Mouse (Mus musculus) kidney, postnatal 36 days (tissue): ENCODE results near the gene Osr1.

Experiments used
- DNase-seq, 2 experiments: peaks; one replicate each; pipeline ENCODE4 v3.0.0; 2021 to 2022; ENCODE audit warnings: mixed read lengths in 2 of 2

Osr1 gene

DNA sequence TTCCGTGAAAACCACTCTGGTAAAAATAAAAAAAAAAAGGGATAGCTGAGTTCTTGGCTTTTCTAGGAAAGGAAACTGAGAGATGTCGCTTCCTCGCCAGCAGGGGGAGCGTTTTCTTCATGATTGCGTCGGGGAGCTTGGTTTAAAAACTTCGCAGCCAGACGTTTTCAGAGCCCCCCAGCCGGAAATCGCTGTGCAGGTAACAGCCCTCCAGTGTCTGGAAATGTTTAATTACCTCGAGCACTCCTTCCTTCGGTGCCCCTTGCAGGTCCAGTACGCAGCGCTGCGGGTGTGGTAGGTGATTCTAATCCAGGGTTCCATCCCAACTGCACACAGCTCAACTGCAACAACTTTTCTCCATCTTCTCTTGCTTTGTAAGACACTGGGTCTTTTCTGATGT, at the start of gene Osr1:
Osr1 (plus strand) TSS at position 146 of the 400 bp plus-strand sequence.
- DNase-seq: peak; percentile 46 to 85

- DNase-seq: no peak
Measured at GRCm38 (mm10) chr12:9550328-9550727, 19.6 kb upstream of the Osr1 start.

- no peak for DNase-seq
Measured at GRCm38 (mm10) chr12:9564956-9565355, 5.0 kb upstream of the Osr1 start.

DNA sequence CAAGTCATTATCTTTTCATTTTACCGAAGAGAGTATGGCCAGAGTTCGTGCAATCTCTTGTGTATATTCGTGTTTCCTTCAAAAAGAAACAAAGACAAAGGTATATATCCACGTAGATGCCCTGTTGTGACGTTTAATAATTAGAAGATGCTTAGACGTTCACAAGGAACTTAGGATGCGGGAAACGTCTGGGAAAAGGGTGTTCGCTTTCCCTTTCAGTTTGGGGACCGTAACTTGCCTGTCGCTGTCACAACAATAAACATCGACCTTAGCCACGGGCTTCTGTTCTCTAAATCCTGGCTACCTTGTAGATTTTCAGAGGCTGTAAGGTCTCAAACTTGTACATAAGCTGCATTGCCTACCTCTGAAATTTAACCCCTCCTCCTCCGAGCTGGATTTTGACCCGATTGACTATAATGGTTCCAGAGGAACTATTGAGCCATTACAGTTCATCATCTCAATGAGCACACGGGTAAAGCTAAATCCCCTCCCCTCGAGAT, 630 bp downstream of the Osr1 start:
- no peak for DNase-seq

GRCm38 (mm10) chr12:9571276-9571940, 1.5 kb downstream of the Osr1 start:
- no peak for DNase-seq

- DNase-seq: no peak
Measured at GRCm38 (mm10) chr12:9572022-9572421, 2.1 kb downstream of the Osr1 start.

GRCm38 (mm10) chr12:9573682-9574081, 3.8 kb downstream of the Osr1 start:
- no peak for DNase-seq

DNA sequence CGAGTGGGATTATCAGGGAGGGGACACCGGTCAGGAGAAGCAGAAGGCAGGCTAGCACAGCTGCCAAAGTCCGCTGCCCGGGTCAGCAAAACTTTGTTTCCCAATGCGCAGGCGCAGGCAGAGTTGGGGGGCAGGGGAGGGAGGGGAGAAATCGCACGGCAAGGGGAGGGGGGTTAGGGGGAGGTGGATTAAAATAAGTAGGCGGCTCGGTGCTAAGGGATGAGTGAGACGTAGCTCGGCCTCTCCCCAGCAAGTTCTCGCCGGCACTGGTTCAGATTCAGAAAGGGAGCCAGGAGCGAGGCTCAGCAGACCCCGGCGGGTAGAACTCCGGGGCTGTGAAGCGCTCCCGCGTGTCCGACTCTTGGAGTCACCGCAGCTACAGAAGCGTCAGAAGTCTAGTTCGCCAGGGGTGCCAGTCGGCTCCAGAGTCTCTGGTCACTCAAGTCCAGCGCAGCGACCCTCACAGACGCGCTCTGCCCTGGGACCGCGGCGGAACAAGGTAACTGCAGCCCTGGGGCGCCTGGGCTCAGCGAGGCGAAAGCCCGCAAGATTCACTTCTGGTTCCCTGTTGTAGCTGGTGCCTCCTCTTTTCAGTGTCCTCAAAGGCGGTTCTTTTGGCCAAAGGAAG, 4.4 kb downstream of the Osr1 start:
- DNase-seq: peak; percentile 55 to 68

- DNase-seq: no peak
Measured at GRCm38 (mm10) chr12:9575158-9576042, 5.5 kb downstream of the Osr1 start.

GRCm38 (mm10) chr12:9576043-9576538, 6.2 kb downstream of the Osr1 start:
- no peak for DNase-seq

DNA sequence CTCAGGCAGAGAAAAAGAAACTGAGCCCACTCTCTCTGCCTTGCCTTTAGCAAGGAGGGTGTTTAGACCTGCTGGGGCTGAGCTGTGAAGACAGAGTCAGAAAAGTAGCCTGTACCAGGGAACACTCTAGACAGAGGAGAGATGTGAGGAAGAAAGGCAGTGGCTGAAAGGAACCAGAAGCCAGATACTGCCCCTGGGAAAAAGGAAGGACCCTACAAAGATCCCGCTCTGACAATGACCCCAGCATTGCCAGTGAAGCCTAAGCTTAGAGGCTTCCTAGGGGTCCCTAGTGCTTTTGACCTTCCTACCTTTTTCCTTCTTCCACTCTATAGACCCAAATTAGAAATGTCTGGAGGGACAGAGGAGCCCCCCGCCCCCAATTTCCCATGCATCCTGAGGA, 7.7 kb downstream of the Osr1 start:
- DNase-seq: no peak

GRCm38 (mm10) chr12:9578591-9578990, 8.7 kb downstream of the Osr1 start:
- no peak for DNase-seq

- DNase-seq: no peak
Measured at GRCm38 (mm10) chr12:9579301-9580030, 9.6 kb downstream of the Osr1 start.

DNA sequence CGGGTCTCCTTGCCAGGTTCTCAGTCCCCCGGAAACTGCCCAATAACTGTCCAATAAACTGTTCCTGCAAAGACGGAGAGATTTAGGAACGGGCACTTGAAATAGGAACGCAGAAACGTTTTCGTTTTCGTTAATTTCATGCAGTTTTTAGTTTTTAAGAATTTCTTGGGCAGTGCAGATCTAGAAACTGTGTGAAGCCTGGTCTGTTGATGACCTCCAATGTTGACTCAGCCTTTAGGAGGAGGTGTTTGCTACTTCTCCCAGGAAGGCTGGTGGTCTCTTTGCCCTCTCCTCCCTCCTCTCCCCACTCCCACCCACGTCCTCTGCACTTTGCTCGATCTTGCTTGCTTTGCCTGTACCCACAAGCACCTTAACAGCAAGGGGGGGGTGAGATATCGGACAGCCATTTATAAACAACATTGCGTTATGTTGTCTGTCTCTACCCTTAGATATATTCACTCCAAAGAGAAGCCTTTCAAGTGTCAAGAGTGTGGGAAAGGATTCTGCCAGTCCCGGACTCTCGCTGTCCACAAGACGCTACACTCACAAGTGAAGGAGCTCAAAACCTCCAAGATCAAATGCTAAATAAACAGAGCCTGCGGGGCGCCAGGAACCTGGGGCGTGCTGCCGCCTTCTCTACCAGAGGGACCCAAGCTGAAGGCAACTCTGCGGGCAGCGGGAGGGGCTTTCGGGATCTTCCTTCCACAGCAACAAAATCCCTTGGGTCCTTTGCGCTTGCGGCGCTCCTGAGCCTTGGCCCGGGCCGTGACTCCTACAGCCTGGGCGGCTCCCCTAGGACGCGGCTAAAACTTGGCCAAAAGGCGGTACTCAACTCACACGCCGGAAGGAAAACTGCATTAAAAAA, 10.4 kb downstream of the Osr1 start:
- no peak for DNase-seq

- no peak for DNase-seq
Measured at GRCm38 (mm10) chr12:9581011-9581410, 11.1 kb downstream of the Osr1 start.

- DNase-seq: no peak
Measured at GRCm38 (mm10) chr12:9581506-9581905, 11.6 kb downstream of the Osr1 start.

DNA sequence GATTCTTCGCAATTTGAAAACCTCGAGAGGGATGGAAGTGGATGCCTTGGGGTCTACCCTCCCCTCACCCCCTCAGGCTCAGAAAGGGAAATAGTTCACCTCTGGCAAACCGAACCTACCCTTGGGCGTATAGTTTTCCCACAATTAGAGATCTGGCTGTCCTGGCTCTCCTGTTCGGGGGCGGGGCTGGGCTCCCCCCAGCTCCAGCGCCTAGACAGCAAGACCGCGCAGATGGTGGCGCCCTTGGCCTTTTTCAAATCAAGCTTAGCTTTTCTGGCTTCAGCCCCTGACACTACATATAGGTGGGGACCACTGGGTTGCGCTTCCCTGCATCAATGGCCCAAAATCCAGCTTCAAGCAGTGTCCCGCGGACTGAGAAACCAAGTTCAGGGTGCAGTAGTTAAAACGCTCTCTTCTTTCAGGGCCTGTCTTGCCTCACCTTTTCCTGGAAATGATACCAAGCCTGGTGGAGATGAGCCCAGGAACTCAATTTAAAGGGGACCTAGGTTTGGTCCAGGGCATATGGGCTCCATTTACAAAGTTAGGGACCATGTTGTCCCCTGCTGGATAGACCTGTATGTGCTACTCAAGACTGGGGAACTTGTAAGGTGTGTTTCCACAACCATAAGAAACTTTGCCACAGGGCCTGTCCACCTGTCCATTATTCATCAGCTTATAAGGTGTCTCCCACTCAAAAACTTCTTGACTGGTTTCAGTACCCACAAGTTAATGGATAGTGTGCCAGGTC, 12.5 kb downstream of the Osr1 start:
- no peak for DNase-seq

DNA sequence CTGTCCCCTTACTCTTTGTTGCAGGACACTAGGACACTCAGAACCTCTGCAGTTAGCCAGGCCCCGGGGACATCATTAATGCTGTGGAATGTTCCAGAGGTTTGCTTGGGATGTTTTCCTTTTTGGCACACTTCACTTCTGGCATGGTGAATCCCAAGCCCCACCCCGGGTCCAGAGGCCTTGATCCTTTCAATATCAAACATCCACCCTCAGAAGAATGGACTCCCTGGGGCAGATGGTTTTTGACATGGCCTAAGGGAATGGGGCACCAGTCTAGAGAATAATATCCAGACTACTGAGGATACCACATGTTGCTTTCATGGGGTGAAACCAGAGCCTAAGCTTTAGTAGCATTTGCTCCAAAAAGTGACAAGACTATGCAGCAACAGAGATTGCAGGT, 13.5 kb downstream of the Osr1 start:
- no peak for DNase-seq

DNA sequence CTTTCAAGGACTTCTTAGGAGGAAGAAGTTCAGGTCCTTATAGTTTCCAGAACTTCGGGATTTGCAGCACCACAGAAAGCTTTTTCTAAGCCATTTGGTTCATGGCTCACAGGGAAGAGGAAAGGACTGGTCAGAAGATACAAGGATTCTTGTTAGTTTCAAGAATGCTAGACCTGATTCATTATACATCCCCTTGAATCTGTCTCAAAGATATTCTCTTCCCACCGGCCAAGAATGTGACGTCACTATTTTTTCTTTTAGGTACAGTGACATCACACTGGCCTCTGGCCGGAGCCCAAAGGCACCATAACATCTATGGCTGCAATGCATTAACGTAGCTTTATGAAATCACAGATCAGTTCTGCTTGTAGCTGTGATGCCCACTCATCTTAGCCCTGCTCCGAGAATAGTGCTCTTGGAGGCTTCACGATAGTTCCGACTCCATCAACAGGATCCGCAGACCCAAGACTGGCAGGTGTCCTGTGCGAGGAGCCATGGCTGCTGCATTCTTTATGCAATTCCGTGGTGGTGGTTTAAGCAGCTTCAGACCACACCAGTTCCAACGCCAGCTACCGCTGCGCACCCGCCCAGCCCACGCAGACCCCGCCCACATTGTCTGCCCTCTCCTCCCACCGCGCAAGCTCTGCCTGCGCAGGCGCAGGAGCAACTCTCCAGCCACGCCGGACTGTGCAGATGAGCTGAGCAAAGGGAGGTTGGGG, 14.6 kb downstream of the Osr1 start:
- peak; percentile 60 to 79 for DNase-seq

GRCm38 (mm10) chr12:9585085-9585453, 15.2 kb downstream of the Osr1 start:
- DNase-seq: no peak
